Mouse (Mus musculus) hindbrain, embryonic 14.5 days (tissue): Measurements from ENCODE around the gene Khdc1c. TPM values are rescaled to one million over a fixed set of nuclear protein-coding genes. Genes with fewer than 3 reads are reported as not detected.

Experiments used
- ATAC-seq: fragments of 200-750 bp; cut with Nextera tagmentation; 2 replicates; pipeline ENCODE4 v1.8.0; 2017; ENCODE audit warnings: moderate number of reproducible peaks, mild to moderate bottlenecking, moderate TSS enrichment, moderate library complexity; ENCODE audit not compliant: low FRiP score
- DNase-seq: peaks from one replicate; pipeline ENCODE4 v3.0.0-alpha.2; 2015; ENCODE audit warnings: low spot score
- H3K27ac ChIP-seq: fragments of 300-500 bp; sonication (generic); 2 replicates; pipeline ENCODE4 v1.5.1; 2014; ENCODE audit warnings: mild to moderate bottlenecking, moderate library complexity
- H3K27me3 ChIP-seq: fragments of 300-500 bp; sonication (generic); 2 replicates; pipeline ENCODE4 v1.6.1; 2014; ENCODE audit warnings: mild to moderate bottlenecking, low read length, mixed read lengths; ENCODE audit not compliant: control insufficient read depth, insufficient read depth
- H3K36me3 ChIP-seq: fragments of 300-500 bp; sonication (generic); replicated peaks from 2 replicates; pipeline ENCODE4 v1.6.1; 2014; ENCODE audit not compliant: control insufficient read depth, insufficient read depth
- H3K4me1 ChIP-seq: fragments of 300-500 bp; sonication (generic); replicated peaks from 2 replicates; pipeline ENCODE4 v1.6.1; 2014; ENCODE audit warnings: antibody characterized with exemption, low read length, mixed read lengths; ENCODE audit not compliant: control insufficient read depth, insufficient read depth
- H3K4me2 ChIP-seq: fragments of 300-500 bp; sonication (generic); replicated peaks from 2 replicates; pipeline ENCODE4 v1.6.1; 2014; ENCODE audit warnings: mild to moderate bottlenecking, moderate library complexity
- H3K4me3 ChIP-seq: fragments of 300-500 bp; sonication (generic); replicated peaks from 2 replicates; pipeline ENCODE4 v1.5.1; 2014; ENCODE audit warnings: mild to moderate bottlenecking, low read length
- H3K9ac ChIP-seq: fragments of 300-500 bp; sonication (generic); 2 replicates; pipeline ENCODE4 v1.6.1; 2014
- H3K9me3 ChIP-seq: fragments of 300-500 bp; sonication (generic); 2 replicates; pipeline ENCODE4 v1.6.1; 2016; ENCODE audit warnings: low read length; ENCODE audit not compliant: control insufficient read depth
- WGBS: fragments of 180-500 bp; shearing (Covaris S2); extraction: QIAGEN DNeasy Blood & Tissue Kit; methylation state at CpG from one replicate; pipeline ENCODE4 v1.1.7; 2014; 5-methylcytosine and 5-hydroxymethylcytosine counted together
- polyA plus RNA-seq: library from polyadenylated mRNA; unstranded; fragments of >200 nt; fragmentation: Nextera tagmentation; extraction: Ambion mirVana; gene quantifications from 2 replicates; pipeline ENCODE4 v1.2.1, GENCODE M21; 2014

Khdc1c gene
- polyA plus RNA-seq, 1 experiment from 2014 or later: not detected

- no peak for ATAC-seq
- Histone ChIP-seq H3K4me2 (no peak overlapping the region), H3K9me3 (no peaks in the 10 kb centered on the region), H3K36me3 (no peaks in the 10 kb centered on the region), H3K4me1 (no peaks in the 10 kb centered on the region; the same call in 1 of the 2 replicates), H3K27ac (peak overlapping the region; percentile 26; the same call in 1 of the 2 replicates), H3K9ac (no peak overlapping the region), H3K27me3 (no peaks in the 10 kb centered on the region), H3K4me3 (no peak overlapping the region)
- no peak for DNase-seq
- WGBS: 84% methylated on average over 2 of the region's 2 CpGs
These were observed 44.0 kb downstream of the Khdc1c start for GRCm38 (mm10) chr1:21412197-21412555.

DNA sequence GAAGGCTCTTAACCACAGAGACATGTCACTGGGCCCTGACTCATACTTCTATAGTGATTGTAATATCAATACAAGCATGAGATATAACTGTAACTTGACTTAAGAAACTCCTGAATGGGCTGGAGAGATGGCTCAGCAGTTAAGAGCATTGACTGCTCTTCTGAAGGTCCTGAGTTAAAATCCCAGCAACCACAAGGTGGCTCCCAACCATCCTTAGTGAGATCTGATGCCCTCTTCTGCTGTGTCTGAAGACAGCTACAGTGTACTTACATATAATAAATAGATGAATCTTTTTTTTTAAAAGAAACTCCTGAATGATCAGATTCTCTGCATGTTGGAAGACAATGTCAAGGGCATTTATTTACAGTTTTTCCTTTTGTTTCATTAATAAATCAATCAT, 51.2 kb downstream of the Khdc1c start:
- Histone ChIP-seq H3K27ac (no peak overlapping the region), H3K4me2 (no peak overlapping the region), H3K27me3 (no peaks in the 10 kb centered on the region), H3K4me3 (no peak overlapping the region), H3K9me3 (no peaks in the 10 kb centered on the region), H3K4me1 (no peaks in the 10 kb centered on the region), H3K36me3 (no peaks in the 10 kb centered on the region), H3K9ac (no peak overlapping the region)
- peak; percentile 42 for DNase-seq
- ATAC-seq: no peak

Other genes with a start within 250 kb of the Khdc1c start
- 19.5 and 20.0 TPM in 2 replicates for gene Tmem14a, start 149.8 kb upstream of the Khdc1c start, polyA plus RNA-seq
- gene Gsta3, start 127.7 kb upstream of the Khdc1c start, polyA plus RNA-seq: 0.51 and 0.61 TPM in 2 replicates
- gene Khdc1a, start 18.7 kb upstream of the Khdc1c start, polyA plus RNA-seq: not detected in 2 replicates
- gene Khdc1b, start 15.2 kb downstream of the Khdc1c start, polyA plus RNA-seq: 0.16 TPM in 1 of 2 replicates, not detected in the other